Mouse (Mus musculus) neural tube, embryonic 14.5 days (tissue): ENCODE results near the gene Gm6871. TPM values are rescaled to one million over a fixed set of nuclear protein-coding genes. Genes with fewer than 3 reads are reported as not detected.
"Not testable (repeated sequence)": the region's sequence is repeated elsewhere in the genome, so short reads cannot be mapped to it uniquely, and the experiment has no call there.

Source experiments
- ATAC-seq: fragments of 200-750 bp; cut with Nextera tagmentation; 2 replicates; pipeline ENCODE4 v1.8.0; 2017; ENCODE audit warnings: low read depth, mild to moderate bottlenecking, moderate TSS enrichment, moderate library complexity
- H3K27ac ChIP-seq: fragments of 300-500 bp; sonication (generic); 2 replicates; pipeline ENCODE4 v1.5.1; 2014; ENCODE audit warnings: low read depth, mild to moderate bottlenecking, control low read depth, low read length, moderate library complexity, mixed read lengths
- H3K27me3 ChIP-seq: fragments of 300-500 bp; sonication (generic); 2 replicates; pipeline ENCODE4 v1.6.1; 2014; ENCODE audit warnings: low read length; ENCODE audit not compliant: control insufficient read depth, insufficient read depth
- H3K36me3 ChIP-seq: fragments of 300-500 bp; sonication (generic); 2 replicates; pipeline ENCODE4 v1.6.1; 2014; ENCODE audit warnings: low read length, mixed read lengths; ENCODE audit not compliant: control insufficient read depth, insufficient read depth
- H3K4me1 ChIP-seq: fragments of 300-500 bp; sonication (generic); 2 replicates; pipeline ENCODE4 v1.6.1; 2014; ENCODE audit warnings: low read length; ENCODE audit not compliant: control insufficient read depth, insufficient read depth
- H3K4me2 ChIP-seq: fragments of 300-500 bp; sonication (generic); 2 replicates; pipeline ENCODE4 v1.6.1; 2014; ENCODE audit warnings: mild to moderate bottlenecking, low read depth, low read length, control low read depth
- H3K4me3 ChIP-seq: fragments of 300-500 bp; sonication (generic); 2 replicates; pipeline ENCODE4 v1.5.1; 2014; ENCODE audit warnings: low read depth, low read length, control low read depth, mixed read lengths
- H3K9ac ChIP-seq: fragments of 300-500 bp; sonication (generic); replicated peaks from 2 replicates; pipeline ENCODE4 v1.6.1; 2014; ENCODE audit warnings: low read depth, mild to moderate bottlenecking, control low read depth, low read length, mixed read lengths
- H3K9me3 ChIP-seq: fragments of 300-500 bp; sonication (generic); 2 replicates; pipeline ENCODE4 v1.6.1; 2016; ENCODE audit warnings: low read length; ENCODE audit not compliant: control insufficient read depth
- WGBS: fragments of 180-500 bp; shearing (Covaris S2); extraction: QIAGEN DNeasy Blood & Tissue Kit; methylation state at CpG from one replicate; pipeline ENCODE4 v1.1.7; 2014; 5-methylcytosine and 5-hydroxymethylcytosine counted together
- polyA plus RNA-seq: library from polyadenylated mRNA; unstranded; fragments of >200 nt; fragmentation: Nextera tagmentation; extraction: Ambion mirVana; gene quantifications from 2 replicates; pipeline ENCODE4 v1.2.1, GENCODE M21; 2014

Gene Gm6871
- polyA plus RNA-seq, 1 experiment from 2014 or later: not detected

GRCm38 (mm10) chr7:41560681-41561080 is 12.8 kb downstream of the Gm6871 start:
- WGBS: 66% methylated on average over 8 of the region's 8 CpGs
- Histone ChIP-seq H3K36me3 (no peaks in the 10 kb centered on the region), H3K9ac (no peak overlapping the region), H3K4me2 (no peak overlapping the region), H3K27me3 (no peaks in the 10 kb centered on the region), H3K4me1 (no peaks in the 10 kb centered on the region), H3K4me3 (no peak overlapping the region), H3K9me3 (no peaks in the 10 kb centered on the region), H3K27ac (no peak overlapping the region)
- ATAC-seq: no peak

GRCm38 (mm10) chr7:41512672-41513071 is 60.8 kb downstream of the Gm6871 start:
- Histone ChIP-seq H3K36me3 (no peaks in the 10 kb centered on the region), H3K9me3 (no peaks in the 10 kb centered on the region), H3K27me3 (no peaks in the 10 kb centered on the region), H3K9ac (no peak overlapping the region), H3K4me1 (no peaks in the 10 kb centered on the region), H3K4me2 (no peak overlapping the region), H3K27ac (no peak overlapping the region), H3K4me3 (no peak overlapping the region)
- no peak for ATAC-seq
- WGBS: 81% methylated on average over 3 of the region's 3 CpGs

GRCm38 (mm10) chr7:41512207-41512606 is 61.3 kb downstream of the Gm6871 start:
- no peak for ATAC-seq
- no peaks in the 10 kb centered on the region for H3K4me1 ChIP-seq
- no peak overlapping the region for H3K27ac ChIP-seq
- H3K27me3 ChIP-seq: no peaks in the 10 kb centered on the region
- no peak overlapping the region for H3K4me2 ChIP-seq
- WGBS: 27% methylated on average over 1 of the region's 1 CpGs
- no peaks in the 10 kb centered on the region; the same call in 1 of the 2 replicates for H3K9me3 ChIP-seq
- no peaks in the 10 kb centered on the region for H3K36me3 ChIP-seq
- no peak overlapping the region for H3K4me3 ChIP-seq
- H3K9ac ChIP-seq: no peak overlapping the region

GRCm38 (mm10) chr7:41502402-41502801 is 71.1 kb downstream of the Gm6871 start:
- Histone ChIP-seq H3K4me1 (no peaks in the 10 kb centered on the region), H3K9me3 (no peaks in the 10 kb centered on the region; the same call in 1 of the 2 replicates), H3K27ac (no peak overlapping the region), H3K36me3 (no peaks in the 10 kb centered on the region), H3K4me2 (no peak overlapping the region), H3K27me3 (no peaks in the 10 kb centered on the region), H3K4me3 (no peak overlapping the region), H3K9ac (no peak overlapping the region)
- no peak for ATAC-seq
- 61% methylated on average over 1 of the region's 1 CpGs for WGBS

- Histone ChIP-seq H3K27ac (no peak overlapping the region), H3K9ac (no peak overlapping the region; the same call in 1 of the 2 replicates), H3K4me3 (peak overlapping the region; percentile 64), H3K36me3 (no peaks in the 10 kb centered on the region), H3K9me3 (no peaks in the 10 kb centered on the region), H3K4me1 (no peaks in the 10 kb centered on the region), H3K27me3 (no peaks in the 10 kb centered on the region), H3K4me2 (peak overlapping the region; percentile 89)
- 20% methylated on average over 22 of the region's 22 CpGs for WGBS
- ATAC-seq: peak; percentile 16
Measured at GRCm38 (mm10) chr7:41500151-41500934, 73.1 kb downstream of the Gm6871 start.

GRCm38 (mm10) chr7:41499389-41500049 is 73.9 kb downstream of the Gm6871 start, which contains the start of the genes Gm20449 and AW146154:
TSS of gene Gm20449 (minus strand) at chr7:41499417.
TSS of gene AW146154 (minus strand) at chr7:41499890.
- H3K27ac ChIP-seq: no peak within 1 kb of the TSS
- no peaks in the 10 kb centered on the region for H3K27me3 ChIP-seq
- no peaks in the 10 kb centered on the region for H3K4me1 ChIP-seq
- peak; percentile 99 for ATAC-seq
- H3K9me3 ChIP-seq: no peaks in the 10 kb centered on the region
- peak within 1 kb of the TSS; percentile 58 for H3K9ac ChIP-seq
- WGBS: under 1% methylated on average over 18 of the region's 18 CpGs
- peak within 1 kb of the TSS; percentile 64 for H3K4me3 ChIP-seq
- H3K4me2 ChIP-seq: peak within 1 kb of the TSS; percentile 89
- H3K36me3 ChIP-seq: no peaks in the 10 kb centered on the region

- H3K4me2 ChIP-seq: peak overlapping the region; percentile 89
- not testable (repeated sequence) for H3K9me3 ChIP-seq, H3K27me3 ChIP-seq, H3K9ac ChIP-seq, H3K36me3 ChIP-seq, ATAC-seq, H3K4me1 ChIP-seq, H3K27ac ChIP-seq
- 0% methylated on average over 6 of the region's 6 CpGs for WGBS
- H3K4me3 ChIP-seq: peak overlapping the region; percentile 64
Measured at GRCm38 (mm10) chr7:41499018-41499388, 74.5 kb downstream of the Gm6871 start.

- H3K36me3 ChIP-seq, ATAC-seq, H3K9me3 ChIP-seq, H3K9ac ChIP-seq, H3K4me2 ChIP-seq, H3K27me3 ChIP-seq, H3K4me3 ChIP-seq, H3K4me1 ChIP-seq, H3K27ac ChIP-seq: not testable (repeated sequence)
- 56% methylated on average over 2 of the region's 4 CpGs for WGBS
Measured at GRCm38 (mm10) chr7:41498464-41498863, 75.0 kb downstream of the Gm6871 start.

- Histone ChIP-seq H3K4me2 (no peak overlapping the region), H3K4me3 (no peak overlapping the region), H3K9me3 (no peaks in the 10 kb centered on the region), H3K36me3 (no peaks in the 10 kb centered on the region), H3K4me1 (no peaks in the 10 kb centered on the region), H3K27me3 (no peaks in the 10 kb centered on the region), H3K27ac (no peak overlapping the region), H3K9ac (no peak overlapping the region)
- 100% methylated on average over 2 of the region's 2 CpGs for WGBS
- no peak for ATAC-seq
Measured at GRCm38 (mm10) chr7:41497871-41498270, 75.6 kb downstream of the Gm6871 start.
